Mouse (Mus musculus): ENCODE measurements around the gene Smad6. TPM values are rescaled to one million over a fixed set of nuclear protein-coding genes. Genes with fewer than 3 reads are reported as not detected.

The Smad6 gene
- polyA plus RNA-seq, 1 experiment: 2.7 TPM

- H3K9me3 ChIP-seq (replicated peaks; ENCODE audit: control insufficient read depth, insufficient read depth, low read length, poor library complexity, severe bottlenecking): no peaks in the 10 kb centered on the region
- H3K4me1 ChIP-seq (ENCODE audit: control insufficient read depth, insufficient read depth, low read length): no peaks in the 10 kb centered on the region
- H3K27me3 ChIP-seq (ENCODE audit: control insufficient read depth, insufficient read depth, low read length, poor library complexity, severe bottlenecking): no peaks in the 10 kb centered on the region
- H3K4me3 ChIP-seq (ENCODE audit: low read depth, low read length): no peak overlapping the region
- no peak for TF ChIP-seq EP300 (IDR thresholded peaks at IDR 0.05; ENCODE audit: insufficient read depth, low read depth, low read length)
- no peak for TF ChIP-seq CTCF (IDR thresholded peaks at IDR 0.05; ENCODE audit: low read depth, low read length)
- TF ChIP-seq POLR2A (IDR thresholded peaks at IDR 0.05; ENCODE audit: insufficient read depth, low read length): no peak
- H3K36me3 ChIP-seq (ENCODE audit: control insufficient read depth, insufficient read depth, low read length, poor library complexity, severe bottlenecking): no peaks in the 10 kb centered on the region
- H3K9ac ChIP-seq (ENCODE audit: low read depth, poor library complexity, severe bottlenecking): no peak overlapping the region
- H3K27ac ChIP-seq (ENCODE audit: insufficient read depth, low read length): no peak overlapping the region
Observed at GRCm38 (mm10) chr9:63999194-63999593, 22.7 kb downstream of the Smad6 start.

GRCm38 (mm10) chr9:63998026-63998425, 23.8 kb downstream of the Smad6 start:
- Histone ChIP-seq H3K4me3 (ENCODE audit: low read depth, low read length) (no peak overlapping the region), H3K4me1 (ENCODE audit: control insufficient read depth, insufficient read depth, low read length) (no peaks in the 10 kb centered on the region), H3K9ac (ENCODE audit: low read depth, poor library complexity, severe bottlenecking) (no peak overlapping the region), H3K27ac (ENCODE audit: insufficient read depth, low read length) (no peak overlapping the region), H3K9me3 (replicated peaks; ENCODE audit: control insufficient read depth, insufficient read depth, low read length, poor library complexity, severe bottlenecking) (no peaks in the 10 kb centered on the region), H3K27me3 (ENCODE audit: control insufficient read depth, insufficient read depth, low read length, poor library complexity, severe bottlenecking) (no peaks in the 10 kb centered on the region), H3K36me3 (ENCODE audit: control insufficient read depth, insufficient read depth, low read length, poor library complexity, severe bottlenecking) (no peaks in the 10 kb centered on the region)
- TF ChIP-seq EP300 (IDR thresholded peaks at IDR 0.05; ENCODE audit: insufficient read depth, low read depth, low read length) (no peak), POLR2A (IDR thresholded peaks at IDR 0.05; ENCODE audit: insufficient read depth, low read length) (no peak), CTCF (IDR thresholded peaks at IDR 0.05; ENCODE audit: low read depth, low read length) (no peak)

DNA sequence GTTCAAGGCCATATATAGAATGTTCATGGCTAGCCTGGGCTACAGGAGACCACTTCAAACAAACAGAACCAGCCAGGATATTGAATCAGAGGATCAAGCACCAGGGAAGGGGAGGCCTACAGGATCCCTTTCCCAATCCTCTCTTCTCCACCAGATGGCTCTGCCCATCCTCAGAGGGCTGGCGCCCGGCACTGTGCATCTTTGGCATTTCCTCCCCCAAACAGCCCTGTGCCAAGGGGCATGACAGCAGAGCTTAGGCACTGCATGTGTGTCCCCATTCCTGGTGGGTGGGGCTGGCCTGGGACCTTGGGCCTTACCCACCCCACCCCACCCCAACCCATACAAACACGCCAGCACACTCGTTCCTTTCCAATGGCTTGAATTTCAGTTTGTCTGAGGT, 24.4 kb downstream of the Smad6 start:
- H3K4me3 ChIP-seq (ENCODE audit: low read depth, low read length): no peak overlapping the region
- H3K4me1 ChIP-seq (ENCODE audit: control insufficient read depth, insufficient read depth, low read length): no peaks in the 10 kb centered on the region
- H3K36me3 ChIP-seq (ENCODE audit: control insufficient read depth, insufficient read depth, low read length, poor library complexity, severe bottlenecking): no peaks in the 10 kb centered on the region
- H3K27ac ChIP-seq (ENCODE audit: insufficient read depth, low read length): no peak overlapping the region
- no peaks in the 10 kb centered on the region for H3K9me3 ChIP-seq (replicated peaks; ENCODE audit: control insufficient read depth, insufficient read depth, low read length, poor library complexity, severe bottlenecking)
- H3K9ac ChIP-seq (ENCODE audit: low read depth, poor library complexity, severe bottlenecking): no peak overlapping the region
- TF ChIP-seq CTCF (IDR thresholded peaks at IDR 0.05; ENCODE audit: low read depth, low read length) (peak; percentile 9), EP300 (IDR thresholded peaks at IDR 0.05; ENCODE audit: insufficient read depth, low read depth, low read length) (no peak), POLR2A (IDR thresholded peaks at IDR 0.05; ENCODE audit: insufficient read depth, low read length) (no peak)
- no peaks in the 10 kb centered on the region for H3K27me3 ChIP-seq (ENCODE audit: control insufficient read depth, insufficient read depth, low read length, poor library complexity, severe bottlenecking)

- no peak for TF ChIP-seq POLR2A (IDR thresholded peaks at IDR 0.05; ENCODE audit: insufficient read depth, low read length)
- no peaks in the 10 kb centered on the region for H3K27me3 ChIP-seq (ENCODE audit: control insufficient read depth, insufficient read depth, low read length, poor library complexity, severe bottlenecking)
- H3K27ac ChIP-seq (ENCODE audit: insufficient read depth, low read length): peak overlapping the region; percentile 21; the same call in 1 of the 2 replicates
- H3K4me1 ChIP-seq (ENCODE audit: control insufficient read depth, insufficient read depth, low read length): no peaks in the 10 kb centered on the region
- no peaks in the 10 kb centered on the region for H3K36me3 ChIP-seq (ENCODE audit: control insufficient read depth, insufficient read depth, low read length, poor library complexity, severe bottlenecking)
- no peak overlapping the region for H3K9ac ChIP-seq (ENCODE audit: low read depth, poor library complexity, severe bottlenecking)
- H3K4me3 ChIP-seq (ENCODE audit: low read depth, low read length): no peak overlapping the region
- H3K9me3 ChIP-seq (replicated peaks; ENCODE audit: control insufficient read depth, insufficient read depth, low read length, poor library complexity, severe bottlenecking): no peaks in the 10 kb centered on the region
Observed at GRCm38 (mm10) chr9:63993256-63993655, 28.6 kb downstream of the Smad6 start.

- Histone ChIP-seq H3K9ac (ENCODE audit: low read depth, poor library complexity, severe bottlenecking) (no peak overlapping the region), H3K27me3 (ENCODE audit: control insufficient read depth, insufficient read depth, low read length, poor library complexity, severe bottlenecking) (no peaks in the 10 kb centered on the region), H3K9me3 (replicated peaks; ENCODE audit: control insufficient read depth, insufficient read depth, low read length, poor library complexity, severe bottlenecking) (no peaks in the 10 kb centered on the region), H3K36me3 (ENCODE audit: control insufficient read depth, insufficient read depth, low read length, poor library complexity, severe bottlenecking) (no peaks in the 10 kb centered on the region), H3K4me1 (ENCODE audit: control insufficient read depth, insufficient read depth, low read length) (no peaks in the 10 kb centered on the region), H3K27ac (ENCODE audit: insufficient read depth, low read length) (peak overlapping the region; percentile 51; the same call in 1 of the 2 replicates), H3K4me3 (ENCODE audit: low read depth, low read length) (no peak overlapping the region)
- TF ChIP-seq EP300 (IDR thresholded peaks at IDR 0.05; ENCODE audit: insufficient read depth, low read depth, low read length): no peak
Observed at GRCm38 (mm10) chr9:63992761-63993160, 29.1 kb downstream of the Smad6 start.

DNA sequence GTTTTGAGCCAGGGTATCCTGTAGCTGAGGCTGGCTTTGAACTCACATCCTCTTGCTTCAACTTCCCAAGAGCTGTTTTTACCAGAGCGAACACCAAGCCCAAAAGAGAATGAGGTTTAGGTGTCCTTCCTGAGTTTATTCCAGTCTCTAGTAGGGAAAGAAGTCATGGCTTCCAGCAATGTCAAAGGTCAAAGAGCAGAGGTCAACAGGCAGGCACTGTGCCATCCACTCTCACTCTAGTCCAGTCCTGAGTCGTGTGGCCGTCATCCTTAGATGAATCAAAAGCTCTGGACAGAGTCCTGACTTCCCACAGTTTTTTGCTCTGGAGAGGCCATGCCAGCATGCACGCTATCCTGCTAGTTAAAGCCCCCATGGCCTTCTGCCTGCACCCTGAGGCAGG, 30.7 kb downstream of the Smad6 start:
- no peak overlapping the region for H3K27ac ChIP-seq (ENCODE audit: insufficient read depth, low read length)
- H3K36me3 ChIP-seq (ENCODE audit: control insufficient read depth, insufficient read depth, low read length, poor library complexity, severe bottlenecking): no peaks in the 10 kb centered on the region
- no peaks in the 10 kb centered on the region for H3K9me3 ChIP-seq (replicated peaks; ENCODE audit: control insufficient read depth, insufficient read depth, low read length, poor library complexity, severe bottlenecking)
- H3K4me1 ChIP-seq (ENCODE audit: control insufficient read depth, insufficient read depth, low read length): no peaks in the 10 kb centered on the region
- no peaks in the 10 kb centered on the region for H3K27me3 ChIP-seq (ENCODE audit: control insufficient read depth, insufficient read depth, low read length, poor library complexity, severe bottlenecking)
- TF ChIP-seq POLR2A (IDR thresholded peaks at IDR 0.05; ENCODE audit: insufficient read depth, low read length) (no peak), EP300 (IDR thresholded peaks at IDR 0.05; ENCODE audit: insufficient read depth, low read depth, low read length) (no peak), CTCF (IDR thresholded peaks at IDR 0.05; ENCODE audit: low read depth, low read length) (no peak)
- no peak overlapping the region for H3K4me3 ChIP-seq (ENCODE audit: low read depth, low read length)
- no peak overlapping the region for H3K9ac ChIP-seq (ENCODE audit: low read depth, poor library complexity, severe bottlenecking)
